Mouse (Mus musculus): ENCODE measurements around the gene Olfr1350. TPM values are rescaled to one million over a fixed set of nuclear protein-coding genes. Genes with fewer than 3 reads are reported as not detected.

The Olfr1350 gene
- polyA plus RNA-seq, 1 experiment = not detected

- no peaks in the 10 kb centered on the region for H3K4me1 ChIP-seq (ENCODE audit: control insufficient read depth, insufficient read depth, low read length)
- no peak for DNase-seq
- TF ChIP-seq POLR2A (IDR thresholded peaks at IDR 0.05; ENCODE audit: low read depth, low read length) (no peak), CTCF (conservative IDR thresholded peaks at IDR 0.05; ENCODE audit: insufficient read depth, insufficient read length, low read depth, low read length) (no peak)
- WGBS = 83% methylated on average over 9 of the region's 9 CpGs
- no peaks in the 10 kb centered on the region for H3K27me3 ChIP-seq (replicated peaks; ENCODE audit: control insufficient read depth, insufficient read depth, low read length)
- no peak overlapping the region for H3K4me3 ChIP-seq (ENCODE audit: insufficient read depth, low read depth, low read length)
- H3K27ac ChIP-seq (ENCODE audit: insufficient read depth, low read depth, low read length) = no peak overlapping the region
- H3K36me3 ChIP-seq (ENCODE audit: control insufficient read depth, insufficient read depth, low read length) = no peaks in the 10 kb centered on the region
Measured at GRCm38 (mm10) chr7:6603331-6603730, 38.7 kb downstream of the Olfr1350 start.

Other genes with a start within 250 kb of the Olfr1350 start
- 0.36 and 0.45 TPM in 2 replicates for gene Zfp583, start 233.6 kb upstream of the Olfr1350 start, polyA plus RNA-seq (2012; rRNA removed)
- gene Gm3854, start 221.1 kb upstream of the Olfr1350 start, polyA plus RNA-seq (2012; rRNA removed) = 0.19 and 0.28 TPM in 2 replicates
- 0.45 and 0.46 TPM in 2 replicates for gene Zfp78, start 201.6 kb upstream of the Olfr1350 start, polyA plus RNA-seq (2012; rRNA removed)
- 2.0 TPM in 2 replicates for gene Zfp28, start 181.5 kb upstream of the Olfr1350 start, polyA plus RNA-seq (2012; rRNA removed)
- gene Smim17, start 166.1 kb upstream of the Olfr1350 start, polyA plus RNA-seq (2012; rRNA removed) = 0.03 TPM in 1 of 2 replicates, not detected in the other
- gene Gm20715, start 154.6 kb upstream of the Olfr1350 start, polyA plus RNA-seq (2012; rRNA removed) = not detected in 2 replicates
- not detected in 2 replicates for gene Olfr1344, start 126.2 kb upstream of the Olfr1350 start, polyA plus RNA-seq (2012; rRNA removed)
- not detected in 2 replicates for gene Olfr1336, start 108.7 kb upstream of the Olfr1350 start, polyA plus RNA-seq (2012; rRNA removed)
- not detected in 2 replicates for gene Olfr1346, start 97.7 kb upstream of the Olfr1350 start, polyA plus RNA-seq (2012; rRNA removed)
- not detected in 2 replicates for gene Olfr5, start 77.9 kb upstream of the Olfr1350 start, polyA plus RNA-seq (2012; rRNA removed)
- gene Olfr1347, start 65.1 kb upstream of the Olfr1350 start, polyA plus RNA-seq (2012; rRNA removed) = not detected in 2 replicates
- gene Olfr1348, start 56.1 kb upstream of the Olfr1350 start, polyA plus RNA-seq (2012; rRNA removed) = not detected in 2 replicates
- not detected in 2 replicates for gene Olfr1349, start 41.9 kb upstream of the Olfr1350 start, polyA plus RNA-seq (2012; rRNA removed)
- gene Zim1, start 131.6 kb downstream of the Olfr1350 start, polyA plus RNA-seq (2012; rRNA removed) = 0.53 and 1.2 TPM in 2 replicates
- 5.6 and 5.7 TPM in 2 replicates for gene Peg3, start 165.6 kb downstream of the Olfr1350 start, polyA plus RNA-seq (2012; rRNA removed)
- 0.10 and 0.17 TPM in 2 replicates for gene Usp29, start 165.7 kb downstream of the Olfr1350 start, polyA plus RNA-seq (2012; rRNA removed)